ENCODE assay signal across 20 mouse cellular contexts in the genomic region with DNA sequence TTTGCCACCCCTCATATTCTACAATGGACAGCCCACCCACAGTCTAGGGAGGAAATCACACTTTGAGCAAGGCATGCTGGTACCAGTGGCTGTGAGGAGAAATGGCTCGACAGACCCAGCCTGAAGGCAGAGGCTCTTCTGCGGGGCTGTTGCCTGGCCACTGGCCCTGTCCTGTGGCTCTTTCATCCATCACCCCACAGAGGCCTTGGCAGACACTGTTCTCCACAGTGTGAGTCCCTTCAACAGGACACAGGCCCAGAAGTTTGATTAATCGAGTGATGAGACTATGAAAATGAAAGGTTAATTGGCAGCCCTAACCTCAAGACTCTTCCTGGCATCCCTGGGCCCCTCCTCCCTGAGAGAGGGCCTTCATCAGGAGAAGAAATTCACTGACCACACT.
DNase-seq lines count a peak whose midpoint lies in the region; ATAC-seq and TF ChIP-seq lines count a peak whose summit lies in the region.
"Had no signal": no experiment of that assay in that cellular context is flagged by ENCODE, and none has a peak within 500 bp of the region (broad histone marks: within the 10 kb centered on the region; RNA-seq: fewer than 3 reads in every experiment).

No protein-coding gene starts in this region.

- H3K9ac ChIP-seq in hindbrain, postnatal 0 days (replicated peaks; ENCODE audit: low read length): no peak overlapping the region
- no peak overlapping the region for H3K9ac ChIP-seq in hindbrain, embryonic 12.5 days
- no peak overlapping the region for H3K9ac ChIP-seq in embryonic facial prominence, embryonic 13.5 days
- H3K9ac ChIP-seq in limb, embryonic 14.5 days (ENCODE audit: low read depth, low read length, severe bottlenecking): peak overlapping the region; percentile 12; the same call in 1 of the 2 replicates
- H3K9ac ChIP-seq: heart, embryonic 15.5 days; limb, embryonic 13.5 days; liver, embryonic 13.5 days had no signal

- H3K27ac ChIP-seq in hindbrain, postnatal 0 days: no peak overlapping the region
- no peak overlapping the region for H3K27ac ChIP-seq in hindbrain, embryonic 12.5 days
- H3K27ac ChIP-seq in embryonic facial prominence, embryonic 13.5 days: peak overlapping the region; percentile 7; the same call in 1 of the 2 replicates
- no peak overlapping the region for H3K27ac ChIP-seq in limb, embryonic 14.5 days (replicated peaks; ENCODE audit: low read depth, low read length)
- H3K27ac ChIP-seq: gastrocnemius, adult 2 months; heart, embryonic 15.5 days; limb, embryonic 13.5 days; liver, embryonic 13.5 days had no signal

- no peak for TF ChIP-seq CTCF in hindbrain, postnatal 0 days (IDR thresholded peaks at IDR 0.05; ENCODE audit: low read depth)

- H3K4me2 ChIP-seq in hindbrain, postnatal 0 days (ENCODE audit: low read depth, low read length): no peak overlapping the region
- no peak overlapping the region for H3K4me2 ChIP-seq in hindbrain, embryonic 12.5 days (replicated peaks)
- H3K4me2 ChIP-seq in embryonic facial prominence, embryonic 13.5 days: no peak overlapping the region
- H3K4me2 ChIP-seq in limb, embryonic 14.5 days (replicated peaks; ENCODE audit: low read depth, low read length, severe bottlenecking): no peak overlapping the region
- H3K4me2 ChIP-seq: heart, embryonic 15.5 days; limb, embryonic 13.5 days; liver, embryonic 13.5 days had no signal

- no peak for TF ChIP-seq POLR2A in limb, embryonic 14.5 days (IDR thresholded peaks at IDR 0.05; ENCODE audit: borderline replicate concordance, extremely low read depth, insufficient read depth, insufficient read length)

- H3K36me3 ChIP-seq in hindbrain, postnatal 0 days (ENCODE audit: insufficient read depth, low read length): no peaks in the 10 kb centered on the region; the same call in 1 of the 2 replicates
- peaks cover 8% of the 10 kb centered on the region for H3K36me3 ChIP-seq in hindbrain, embryonic 12.5 days
- peaks cover 17% of the 10 kb centered on the region for H3K36me3 ChIP-seq in embryonic facial prominence, embryonic 13.5 days
- H3K36me3 ChIP-seq in limb, embryonic 14.5 days (ENCODE audit: control insufficient read depth, insufficient read depth, low read length): peaks cover 13% of the 10 kb centered on the region
- H3K36me3 ChIP-seq: heart, embryonic 15.5 days had no signal

- 0 out of 2 replicates have a peak, but pooled peaks cover 7% of the 10 kb centered on the region for H3K4me1 ChIP-seq in hindbrain, postnatal 0 days (ENCODE audit: insufficient read depth, low read length)
- H3K4me1 ChIP-seq in hindbrain, embryonic 12.5 days: peaks cover 19% of the 10 kb centered on the region
- peaks cover 38% of the 10 kb centered on the region for H3K4me1 ChIP-seq in embryonic facial prominence, embryonic 13.5 days
- H3K4me1 ChIP-seq in limb, embryonic 14.5 days (ENCODE audit: control insufficient read depth, insufficient read depth, low read length): peaks cover 11% of the 10 kb centered on the region; the same call in 1 of the 2 replicates
- H3K4me1 ChIP-seq: heart, embryonic 15.5 days; liver, embryonic 13.5 days had no signal

- H3K27me3 ChIP-seq in hindbrain, postnatal 0 days (ENCODE audit: insufficient read depth, low read length): no peaks in the 10 kb centered on the region
- no peaks in the 10 kb centered on the region for H3K27me3 ChIP-seq in hindbrain, embryonic 12.5 days
- H3K27me3 ChIP-seq in embryonic facial prominence, embryonic 13.5 days: no peaks in the 10 kb centered on the region
- H3K27me3 ChIP-seq in limb, embryonic 14.5 days (ENCODE audit: control insufficient read depth, insufficient read depth, low read length): no peaks in the 10 kb centered on the region
- H3K27me3 ChIP-seq: heart, embryonic 15.5 days; limb, embryonic 13.5 days; liver, embryonic 13.5 days had no signal

- DNase-seq in hindbrain, postnatal 0 days (ENCODE audit: low spot score): peak; percentile 35
- DNase-seq in lung, postnatal 10 days: peak; percentile 14
- no peak for DNase-seq in lung, postnatal 4 days
- no peak for DNase-seq in limb, embryonic 14.5 days (ENCODE audit: low spot score)
- no peak for DNase-seq in heart, postnatal 4 days
- DNase-seq: cerebellum, adult 9-10 months; gastrocnemius, adult 2 months; heart, postnatal 36 days; kidney, adult 2 months; kidney, postnatal 14 days; liver, embryonic 13.5 days; thymus, adult 2 months; thymus, postnatal 4 days had no signal

- ATAC-seq in hindbrain, postnatal 0 days: peak; percentile 54; the same call in 1 of the 2 replicates
- ATAC-seq in hindbrain, embryonic 12.5 days (ENCODE audit: low FRiP score): no peak
- no peak for ATAC-seq in embryonic facial prominence, embryonic 13.5 days (ENCODE audit: insufficient number of reproducible peaks, insufficient read depth, low FRiP score, low TSS enrichment, low read depth)
- no peak for ATAC-seq in limb, embryonic 14.5 days (ENCODE audit: low FRiP score, low read depth)
- ATAC-seq: lung, postnatal 0 days; midbrain, embryonic 16.5 days had no signal

- no peak overlapping the region for H3K4me3 ChIP-seq in hindbrain, postnatal 0 days (ENCODE audit: low read length)
- no peak overlapping the region for H3K4me3 ChIP-seq in hindbrain, embryonic 12.5 days
- H3K4me3 ChIP-seq in embryonic facial prominence, embryonic 13.5 days: no peak overlapping the region
- no peak overlapping the region for H3K4me3 ChIP-seq in limb, embryonic 14.5 days (replicated peaks; ENCODE audit: low read length)
- H3K4me3 ChIP-seq: gastrocnemius, adult 2 months; heart, embryonic 15.5 days; limb, embryonic 13.5 days; liver, embryonic 13.5 days; megakaryocyte, embryonic 14.5 days had no signal

- H3K9me3 ChIP-seq in hindbrain, postnatal 0 days (ENCODE audit: low read length): no peaks in the 10 kb centered on the region
- no peaks in the 10 kb centered on the region for H3K9me3 ChIP-seq in hindbrain, embryonic 12.5 days (replicated peaks)
- no peaks in the 10 kb centered on the region for H3K9me3 ChIP-seq in embryonic facial prominence, embryonic 13.5 days
- no peaks in the 10 kb centered on the region for H3K9me3 ChIP-seq in limb, embryonic 14.5 days (ENCODE audit: control insufficient read depth, low read length)
- H3K9me3 ChIP-seq: heart, embryonic 15.5 days; limb, embryonic 13.5 days; liver, embryonic 13.5 days; megakaryocyte, embryonic 14.5 days had no signal

- 30% methylated on average over 3 of the region's 3 CpGs for WGBS in hindbrain, postnatal 0 days
- WGBS in hindbrain, embryonic 12.5 days: 53% methylated on average over 3 of the region's 3 CpGs
- 58% methylated on average over 3 of the region's 3 CpGs for WGBS in embryonic facial prominence, embryonic 13.5 days
- WGBS in limb, embryonic 14.5 days: 33% methylated on average over 3 of the region's 3 CpGs

Comparison
In these comparisons a context has a peak if more than half of its experiments do, and no peak if none do; other contexts are left out.
1. DNase-seq: peak in hindbrain, postnatal 0 days (single experiment) and lung, postnatal 10 days (single experiment); none in lung, postnatal 4 days (0 of 2), limb, embryonic 14.5 days (single experiment) and heart, postnatal 4 days (single experiment).